Mouse (Mus musculus): ENCODE results near the gene Gm10309. TPM values are rescaled to one million over a fixed set of nuclear protein-coding genes. Genes with fewer than 3 reads are reported as not detected.

Gene Gm10309
- polyA plus RNA-seq, 1 experiment: 0.06 TPM

- H3K27me3 ChIP-seq (ENCODE audit: control insufficient read depth, insufficient read depth, low read length): no peaks in the 10 kb centered on the region
- no peaks in the 10 kb centered on the region for H3K36me3 ChIP-seq (ENCODE audit: control insufficient read depth, insufficient read depth, low read length)
- no peak overlapping the region for H3K27ac ChIP-seq (ENCODE audit: insufficient read depth, low read length)
- WGBS: 76% methylated on average over 3 of the region's 3 CpGs
- no peak overlapping the region for H3K4me3 ChIP-seq (ENCODE audit: extremely low read depth, insufficient read depth, insufficient read length)
- TF ChIP-seq CTCF (IDR thresholded peaks at IDR 0.05; ENCODE audit: extremely low read depth, insufficient read depth, insufficient read length, insufficient replicate concordance) (no peak), POLR2A (IDR thresholded peaks at IDR 0.05; ENCODE audit: low read depth, low read length) (no peak)
- H3K4me1 ChIP-seq (ENCODE audit: control insufficient read depth, insufficient read depth, insufficient read length): peaks cover 14% of the 10 kb centered on the region; the same call in 1 of the 2 replicates
- DNase-seq (ENCODE audit: low read depth in 1 of 2, low spot score in 2 of 2): no peak
Measured at GRCm38 (mm10) chr17:86463369-86463768, 41.7 kb downstream of the Gm10309 start.

GRCm38 (mm10) chr17:86460645-86461430, 44.2 kb downstream of the Gm10309 start:
- Histone ChIP-seq H3K27me3 (ENCODE audit: control insufficient read depth, insufficient read depth, low read length) (no peaks in the 10 kb centered on the region), H3K36me3 (ENCODE audit: control insufficient read depth, insufficient read depth, low read length) (no peaks in the 10 kb centered on the region), H3K4me1 (ENCODE audit: control insufficient read depth, insufficient read depth, insufficient read length) (no peaks in the 10 kb centered on the region), H3K27ac (ENCODE audit: insufficient read depth, low read length) (no peak overlapping the region), H3K4me3 (ENCODE audit: extremely low read depth, insufficient read depth, insufficient read length) (no peak overlapping the region)
- TF ChIP-seq POLR2A (IDR thresholded peaks at IDR 0.05; ENCODE audit: low read depth, low read length) (no peak), CTCF (IDR thresholded peaks at IDR 0.05; ENCODE audit: extremely low read depth, insufficient read depth, insufficient read length, insufficient replicate concordance) (no peak)
- WGBS: 88% methylated on average over 17 of the region's 17 CpGs
- no peak for DNase-seq (ENCODE audit: low read depth in 1 of 2, low spot score in 2 of 2)

- TF ChIP-seq CTCF (IDR thresholded peaks at IDR 0.05; ENCODE audit: extremely low read depth, insufficient read depth, insufficient read length, insufficient replicate concordance): no peak
- TF ChIP-seq POLR2A (IDR thresholded peaks at IDR 0.05; ENCODE audit: low read depth, low read length): no peak
- H3K27me3 ChIP-seq (ENCODE audit: control insufficient read depth, insufficient read depth, low read length): no peaks in the 10 kb centered on the region
- WGBS: 86% methylated on average over 11 of the region's 11 CpGs
- no peak overlapping the region for H3K27ac ChIP-seq (ENCODE audit: insufficient read depth, low read length)
- no peak for DNase-seq (ENCODE audit: low read depth in 1 of 2, low spot score in 2 of 2)
- H3K4me1 ChIP-seq (ENCODE audit: control insufficient read depth, insufficient read depth, insufficient read length): no peaks in the 10 kb centered on the region
- H3K36me3 ChIP-seq (ENCODE audit: control insufficient read depth, insufficient read depth, low read length): no peaks in the 10 kb centered on the region
- no peak overlapping the region for H3K4me3 ChIP-seq (ENCODE audit: extremely low read depth, insufficient read depth, insufficient read length)
Measured at GRCm38 (mm10) chr17:86458302-86458980, 46.6 kb downstream of the Gm10309 start.

GRCm38 (mm10) chr17:86456512-86456911, 48.5 kb downstream of the Gm10309 start:
- WGBS: 84% methylated on average over 6 of the region's 6 CpGs
- no peak for DNase-seq (ENCODE audit: low read depth in 1 of 2, low spot score in 2 of 2)
- TF ChIP-seq POLR2A (IDR thresholded peaks at IDR 0.05; ENCODE audit: low read depth, low read length) (no peak), CTCF (IDR thresholded peaks at IDR 0.05; ENCODE audit: extremely low read depth, insufficient read depth, insufficient read length, insufficient replicate concordance) (no peak)
- Histone ChIP-seq H3K4me3 (ENCODE audit: extremely low read depth, insufficient read depth, insufficient read length) (no peak overlapping the region), H3K4me1 (ENCODE audit: control insufficient read depth, insufficient read depth, insufficient read length) (no peaks in the 10 kb centered on the region), H3K27me3 (ENCODE audit: control insufficient read depth, insufficient read depth, low read length) (no peaks in the 10 kb centered on the region), H3K27ac (ENCODE audit: insufficient read depth, low read length) (no peak overlapping the region), H3K36me3 (ENCODE audit: control insufficient read depth, insufficient read depth, low read length) (no peaks in the 10 kb centered on the region)

GRCm38 (mm10) chr17:86454351-86454706, 50.7 kb downstream of the Gm10309 start:
- no peak overlapping the region for H3K4me3 ChIP-seq (ENCODE audit: extremely low read depth, insufficient read depth, insufficient read length)
- H3K36me3 ChIP-seq (ENCODE audit: control insufficient read depth, insufficient read depth, low read length): no peaks in the 10 kb centered on the region
- no peaks in the 10 kb centered on the region for H3K27me3 ChIP-seq (ENCODE audit: control insufficient read depth, insufficient read depth, low read length)
- H3K4me1 ChIP-seq (ENCODE audit: control insufficient read depth, insufficient read depth, insufficient read length): no peaks in the 10 kb centered on the region
- H3K27ac ChIP-seq (ENCODE audit: insufficient read depth, low read length): no peak overlapping the region
- no peak for DNase-seq (ENCODE audit: low read depth in 1 of 2, low spot score in 2 of 2)
- no peak for TF ChIP-seq CTCF (IDR thresholded peaks at IDR 0.05; ENCODE audit: extremely low read depth, insufficient read depth, insufficient read length, insufficient replicate concordance)
- WGBS: 89% methylated on average over 3 of the region's 3 CpGs

GRCm38 (mm10) chr17:86453673-86454350, 51.2 kb downstream of the Gm10309 start:
- H3K4me3 ChIP-seq (ENCODE audit: extremely low read depth, insufficient read depth, insufficient read length): no peak overlapping the region
- WGBS: 94% methylated on average over 14 of the region's 14 CpGs

More at GRCm38 (mm10) chr17:86453673-86454350, 51.2 kb downstream of the Gm10309 start:
- no peak for TF ChIP-seq CTCF (IDR thresholded peaks at IDR 0.05; ENCODE audit: extremely low read depth, insufficient read depth, insufficient read length, insufficient replicate concordance)
- no peak for TF ChIP-seq POLR2A (IDR thresholded peaks at IDR 0.05; ENCODE audit: low read depth, low read length)
- H3K4me1 ChIP-seq (ENCODE audit: control insufficient read depth, insufficient read depth, insufficient read length): no peaks in the 10 kb centered on the region; the same call in 1 of the 2 replicates
- H3K27me3 ChIP-seq (ENCODE audit: control insufficient read depth, insufficient read depth, low read length): no peaks in the 10 kb centered on the region
- H3K36me3 ChIP-seq (ENCODE audit: control insufficient read depth, insufficient read depth, low read length): no peaks in the 10 kb centered on the region
- H3K27ac ChIP-seq (ENCODE audit: insufficient read depth, low read length): no peak overlapping the region
- no peak for DNase-seq (ENCODE audit: low read depth in 1 of 2, low spot score in 2 of 2)

All from spleen, adult 2 months (tissue).